Mouse (Mus musculus): ENCODE results near the gene Mcemp1. TPM values are rescaled to one million over a fixed set of nuclear protein-coding genes. Genes with fewer than 3 reads are reported as not detected.

Gene Mcemp1
- total and polyA plus RNA-seq, 3 experiments = 0.11 TPM; not detected in 2

DNA sequence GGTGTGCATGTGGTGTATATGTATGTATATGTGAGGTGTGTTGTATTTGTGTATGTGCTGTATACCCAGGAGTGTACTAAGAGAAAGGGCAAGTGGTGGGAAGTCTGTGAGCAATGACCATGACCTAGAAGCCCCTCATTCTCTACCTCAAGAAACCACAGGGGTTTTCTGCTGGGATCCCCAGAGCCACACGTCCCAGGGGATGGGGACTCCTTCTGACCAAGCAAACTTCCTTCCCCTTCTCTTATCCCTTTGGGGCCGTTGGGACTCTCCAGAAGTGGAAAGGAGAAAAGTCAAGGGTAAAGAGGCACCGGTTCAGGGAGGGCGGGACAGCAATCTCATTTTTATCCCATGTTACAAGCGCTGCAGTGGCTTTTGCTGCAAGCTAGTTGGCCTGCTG lies 19.9 kb downstream of the Mcemp1 start:
- ATAC-seq (ENCODE audit: extremely low read depth, insufficient number of reproducible peaks, low FRiP score, poor library complexity, severe bottlenecking) = no peak
- Histone ChIP-seq H3K4me1 (ENCODE audit: insufficient read depth, low read depth, low read length) (no peaks in the 10 kb centered on the region), H3K9me3 (replicated peaks) (no peaks in the 10 kb centered on the region), H3K27me3 (ENCODE audit: insufficient read depth, low read length) (peaks cover 8% of the 10 kb centered on the region; the same call in 1 of the 2 replicates), H3K4me3 (ENCODE audit: low read depth, low read length) (no peak overlapping the region), H3K36me3 (replicated peaks) (peaks cover 33% of the 10 kb centered on the region)
- TF ChIP-seq CTCF (IDR thresholded peaks at IDR 0.05; ENCODE audit: low read depth, low read length) (no peak), TAL1 (conservative IDR thresholded peaks at IDR 0.05; ENCODE audit: low read depth, low read length) (no peak), POLR2AphosphoS5 (IDR thresholded peaks at IDR 0.05; ENCODE audit: insufficient replicate concordance, low read depth, low read length) (no peak), GATA1 (IDR thresholded peaks at IDR 0.05; ENCODE audit: borderline replicate concordance, low read length) (no peak), GATA2 (IDR thresholded peaks at IDR 0.05; ENCODE audit: borderline replicate concordance, low read depth, low read length) (no peak)
- DNase-seq (ENCODE audit: low spot score) = no peak

DNA sequence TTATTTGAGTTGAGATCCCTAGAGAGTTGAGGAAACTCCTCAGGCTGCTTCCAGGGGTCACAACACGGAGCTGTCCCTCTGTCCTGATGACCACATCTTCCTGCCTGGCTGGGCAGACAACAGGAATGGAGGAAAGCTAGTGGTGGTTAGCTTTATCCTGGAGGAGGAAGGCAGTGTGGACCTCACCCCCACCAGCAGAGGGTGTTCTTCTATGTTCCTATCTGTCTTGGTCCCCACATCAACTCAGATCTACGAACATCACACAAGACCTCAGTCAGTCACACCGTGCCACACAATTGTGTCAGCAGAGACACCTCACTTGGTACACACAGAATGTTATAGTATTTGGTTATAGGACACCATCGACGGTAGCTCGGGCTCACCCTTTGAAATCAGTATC lies 22.0 kb downstream of the Mcemp1 start:
- Histone ChIP-seq H3K27me3 (ENCODE audit: insufficient read depth, low read length) (peaks cover 8% of the 10 kb centered on the region; the same call in 1 of the 2 replicates), H3K36me3 (replicated peaks) (peaks cover 12% of the 10 kb centered on the region), H3K4me1 (ENCODE audit: insufficient read depth, low read depth, low read length) (no peaks in the 10 kb centered on the region), H3K9me3 (replicated peaks) (no peaks in the 10 kb centered on the region), H3K4me3 (ENCODE audit: low read depth, low read length) (no peak overlapping the region)
- DNase-seq (ENCODE audit: low spot score) (no peak), ATAC-seq (ENCODE audit: extremely low read depth, insufficient number of reproducible peaks, low FRiP score, poor library complexity, severe bottlenecking) (no peak)
- no peak for TF ChIP-seq GATA1 (IDR thresholded peaks at IDR 0.05; ENCODE audit: borderline replicate concordance, low read length)
- no peak for TF ChIP-seq TAL1 (conservative IDR thresholded peaks at IDR 0.05; ENCODE audit: low read depth, low read length)
- TF ChIP-seq GATA2 (IDR thresholded peaks at IDR 0.05; ENCODE audit: borderline replicate concordance, low read depth, low read length) = no peak
- TF ChIP-seq CTCF (IDR thresholded peaks at IDR 0.05; ENCODE audit: low read depth, low read length) = no peak
- TF ChIP-seq POLR2AphosphoS5 (IDR thresholded peaks at IDR 0.05; ENCODE audit: insufficient replicate concordance, low read depth, low read length) = no peak

DNA sequence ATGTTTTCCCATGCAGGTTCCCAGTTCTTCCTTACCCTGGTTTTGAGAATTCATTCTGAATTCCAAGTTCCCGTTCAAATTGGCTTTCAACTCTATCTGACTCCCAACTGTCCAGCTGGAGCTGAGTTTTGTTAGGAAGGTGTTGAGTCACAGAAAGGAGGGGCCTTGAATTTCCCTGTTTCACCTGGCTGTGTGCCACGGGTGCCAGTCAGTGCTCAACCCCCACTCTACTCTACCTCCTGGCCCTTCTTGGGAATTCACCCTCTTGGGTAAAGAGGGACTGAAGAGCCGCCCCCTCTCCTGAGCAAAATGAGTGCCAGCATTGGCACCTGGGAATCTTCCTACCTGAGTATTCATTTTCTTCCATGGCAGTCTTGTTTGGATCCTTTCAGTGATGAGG lies 25.2 kb downstream of the Mcemp1 start:
- Histone ChIP-seq H3K4me1 (ENCODE audit: insufficient read depth, low read depth, low read length) (no peaks in the 10 kb centered on the region), H3K4me3 (ENCODE audit: low read depth, low read length) (no peak overlapping the region), H3K36me3 (replicated peaks) (no peaks in the 10 kb centered on the region), H3K9me3 (replicated peaks) (no peaks in the 10 kb centered on the region), H3K27me3 (ENCODE audit: insufficient read depth, low read length) (peaks cover 8% of the 10 kb centered on the region; the same call in 1 of the 2 replicates)
- TF ChIP-seq POLR2AphosphoS5 (IDR thresholded peaks at IDR 0.05; ENCODE audit: insufficient replicate concordance, low read depth, low read length) (no peak), CTCF (IDR thresholded peaks at IDR 0.05; ENCODE audit: low read depth, low read length) (no peak), GATA1 (IDR thresholded peaks at IDR 0.05; ENCODE audit: borderline replicate concordance, low read length) (no peak), GATA2 (IDR thresholded peaks at IDR 0.05; ENCODE audit: borderline replicate concordance, low read depth, low read length) (no peak), TAL1 (conservative IDR thresholded peaks at IDR 0.05; ENCODE audit: low read depth, low read length) (no peak)
- ATAC-seq (ENCODE audit: extremely low read depth, insufficient number of reproducible peaks, low FRiP score, poor library complexity, severe bottlenecking) = no peak
- no peak for DNase-seq (ENCODE audit: low spot score)

DNA sequence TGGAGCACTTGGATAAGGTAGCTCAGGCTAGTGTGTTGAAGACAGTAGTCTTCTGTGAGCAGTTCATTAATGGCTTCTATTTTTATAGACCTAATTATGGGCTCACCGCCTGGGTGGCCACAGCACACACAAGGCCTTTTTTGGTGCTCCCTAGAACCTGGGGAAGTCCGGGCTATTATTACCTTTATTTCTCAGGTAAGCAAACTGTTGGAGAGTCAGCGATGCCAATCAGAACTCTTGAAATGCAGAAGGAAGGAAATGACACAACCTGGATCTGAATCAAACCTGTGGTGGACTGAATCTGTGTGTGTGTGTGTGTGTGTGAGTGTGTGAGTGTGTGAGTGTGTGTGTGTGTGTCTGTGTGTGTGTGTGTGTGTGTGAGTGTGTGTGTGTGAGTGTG lies 28.6 kb downstream of the Mcemp1 start, which contains the start of gene Fcer2a:
Gene Fcer2a (minus strand): TSS at position 55 of the 400 bp plus-strand sequence.
- TF ChIP-seq POLR2AphosphoS5 (IDR thresholded peaks at IDR 0.05; ENCODE audit: insufficient replicate concordance, low read depth, low read length) (no peak), GATA1 (IDR thresholded peaks at IDR 0.05; ENCODE audit: borderline replicate concordance, low read length) (no peak), GATA2 (IDR thresholded peaks at IDR 0.05; ENCODE audit: borderline replicate concordance, low read depth, low read length) (no peak), CTCF (IDR thresholded peaks at IDR 0.05; ENCODE audit: low read depth, low read length) (no peak), TAL1 (conservative IDR thresholded peaks at IDR 0.05; ENCODE audit: low read depth, low read length) (no peak)
- peaks cover 4% of the 10 kb centered on the region for H3K9me3 ChIP-seq (replicated peaks)
- DNase-seq (ENCODE audit: low spot score) (no peak), ATAC-seq (ENCODE audit: extremely low read depth, insufficient number of reproducible peaks, low FRiP score, poor library complexity, severe bottlenecking) (no peak)
- no peak within 1 kb of the TSS for H3K4me3 ChIP-seq (ENCODE audit: low read depth, low read length)
- H3K4me1 ChIP-seq (ENCODE audit: insufficient read depth, low read depth, low read length) = no peaks in the 10 kb centered on the region
- H3K36me3 ChIP-seq (replicated peaks) = no peaks in the 10 kb centered on the region
- H3K27me3 ChIP-seq (ENCODE audit: insufficient read depth, low read length) = peaks cover 4% of the 10 kb centered on the region; the same call in 1 of the 2 replicates

DNA sequence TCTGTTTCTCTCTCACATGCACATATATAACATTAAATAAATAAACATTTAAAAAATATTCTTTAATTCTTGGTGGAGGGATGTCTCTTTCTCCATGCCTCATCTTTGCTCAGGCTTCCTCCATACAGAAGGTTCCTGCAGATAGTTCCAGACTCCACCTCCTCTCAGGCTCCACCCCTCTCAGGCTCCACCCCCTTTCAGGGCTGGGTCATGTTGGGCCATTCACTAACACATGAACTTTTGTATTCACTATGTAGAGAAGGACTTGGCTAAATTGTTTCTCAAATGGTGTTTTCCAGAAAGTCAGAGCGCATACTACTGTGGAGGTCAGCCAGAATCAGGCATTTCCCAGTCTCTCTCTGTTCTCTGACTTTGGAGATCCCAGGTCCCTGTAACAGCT lies 35.9 kb downstream of the Mcemp1 start:
- DNase-seq (ENCODE audit: low spot score) (no peak), ATAC-seq (ENCODE audit: extremely low read depth, insufficient number of reproducible peaks, low FRiP score, poor library complexity, severe bottlenecking) (no peak)
- Histone ChIP-seq H3K4me3 (ENCODE audit: low read depth, low read length) (no peak overlapping the region), H3K9me3 (replicated peaks) (peaks cover 9% of the 10 kb centered on the region), H3K36me3 (replicated peaks) (no peaks in the 10 kb centered on the region), H3K4me1 (ENCODE audit: insufficient read depth, low read depth, low read length) (no peaks in the 10 kb centered on the region), H3K27me3 (ENCODE audit: insufficient read depth, low read length) (no peaks in the 10 kb centered on the region)
- TF ChIP-seq GATA2 (IDR thresholded peaks at IDR 0.05; ENCODE audit: borderline replicate concordance, low read depth, low read length) (no peak), TAL1 (conservative IDR thresholded peaks at IDR 0.05; ENCODE audit: low read depth, low read length) (no peak), GATA1 (IDR thresholded peaks at IDR 0.05; ENCODE audit: borderline replicate concordance, low read length) (no peak), POLR2AphosphoS5 (IDR thresholded peaks at IDR 0.05; ENCODE audit: insufficient replicate concordance, low read depth, low read length) (no peak), CTCF (IDR thresholded peaks at IDR 0.05; ENCODE audit: low read depth, low read length) (no peak)

DNA sequence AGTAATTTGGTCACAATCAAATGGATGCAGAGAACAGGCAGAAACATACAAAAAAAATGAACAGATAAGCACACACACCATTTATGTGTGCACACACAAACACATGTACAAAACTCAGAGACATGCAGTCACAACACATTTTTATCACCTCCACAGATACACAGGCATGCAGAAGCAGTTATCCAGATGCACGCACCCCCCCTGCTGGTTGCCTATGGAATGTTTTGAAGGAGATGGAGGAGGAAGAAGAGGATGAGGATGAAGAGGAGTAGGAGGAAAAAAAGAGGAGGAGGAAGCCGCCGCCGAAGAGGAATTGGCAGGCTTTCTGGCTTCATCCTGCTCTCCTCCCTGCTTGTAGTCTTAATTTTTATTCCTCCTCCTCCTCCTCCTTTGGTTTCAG lies 40.2 kb downstream of the Mcemp1 start:
- no peaks in the 10 kb centered on the region for H3K9me3 ChIP-seq (replicated peaks)
- no peak for TF ChIP-seq POLR2AphosphoS5 (IDR thresholded peaks at IDR 0.05; ENCODE audit: insufficient replicate concordance, low read depth, low read length)
- no peak for TF ChIP-seq CTCF (IDR thresholded peaks at IDR 0.05; ENCODE audit: low read depth, low read length)
- no peak for TF ChIP-seq GATA1 (IDR thresholded peaks at IDR 0.05; ENCODE audit: borderline replicate concordance, low read length)
- no peak for TF ChIP-seq TAL1 (conservative IDR thresholded peaks at IDR 0.05; ENCODE audit: low read depth, low read length)
- no peak for TF ChIP-seq GATA2 (IDR thresholded peaks at IDR 0.05; ENCODE audit: borderline replicate concordance, low read depth, low read length)
- H3K4me3 ChIP-seq (ENCODE audit: low read depth, low read length) = no peak overlapping the region
- H3K27me3 ChIP-seq (ENCODE audit: insufficient read depth, low read length) = 0 out of 2 replicates have a peak, but pooled peaks cover 4% of the 10 kb centered on the region
- DNase-seq (ENCODE audit: low spot score) = no peak
- no peaks in the 10 kb centered on the region for H3K36me3 ChIP-seq (replicated peaks)
- H3K4me1 ChIP-seq (ENCODE audit: insufficient read depth, low read depth, low read length) = no peaks in the 10 kb centered on the region
- ATAC-seq (ENCODE audit: extremely low read depth, insufficient number of reproducible peaks, low FRiP score, poor library complexity, severe bottlenecking) = no peak

All from G1E (cell line).